Mouse (Mus musculus) brain, embryonic 14.5 days (tissue): ENCODE measurements around the gene Vmn2r14. TPM values are rescaled to one million over a fixed set of nuclear protein-coding genes. Genes with fewer than 3 reads are reported as not detected.
"Not testable (repeated sequence)": the region's sequence is repeated elsewhere in the genome, so short reads cannot be mapped to it uniquely, and the experiment has no call there.

ENCODE experiments used
- DNase-seq: peaks from one replicate; pipeline ENCODE4 v3.0.0-alpha.2; 2011; ENCODE audit warnings: low read depth
- CTCF ChIP-seq: fragments of 200-500 bp; IDR thresholded peaks from 2 replicates; pipeline ENCODE4 v1.5.1; 2012; ENCODE audit warnings: inconsistent platforms, mild to moderate bottlenecking, moderate library complexity, borderline replicate concordance; ENCODE audit not compliant: insufficient read depth, insufficient read length; ENCODE audit errors: extremely low read depth
- POLR2A ChIP-seq: fragments of 200-500 bp; IDR thresholded peaks from 2 replicates; pipeline ENCODE4 v1.6.1; 2012; ENCODE audit warnings: mild to moderate bottlenecking, inconsistent platforms, borderline replicate concordance; ENCODE audit not compliant: poor library complexity, insufficient read depth, insufficient read length, severe bottlenecking; ENCODE audit errors: extremely low read depth
- polyA plus RNA-seq: library from polyadenylated mRNA; depleted of rRNA; stranded (reverse); fragments of >200 nt; gene quantifications from 2 replicates; pipeline ENCODE4 v1.2.3, GENCODE M21; 2012; rRNA removed

Vmn2r14 gene
- polyA plus RNA-seq, result not detected in 2 replicates

GRCm38 (mm10) chr5:109224608-109225007, at the start of gene Vmn2r14:
Gene Vmn2r14 (minus strand): TSS chr5:109224708.
- TF ChIP-seq POLR2A (no peak), CTCF (no peak)

DNA sequence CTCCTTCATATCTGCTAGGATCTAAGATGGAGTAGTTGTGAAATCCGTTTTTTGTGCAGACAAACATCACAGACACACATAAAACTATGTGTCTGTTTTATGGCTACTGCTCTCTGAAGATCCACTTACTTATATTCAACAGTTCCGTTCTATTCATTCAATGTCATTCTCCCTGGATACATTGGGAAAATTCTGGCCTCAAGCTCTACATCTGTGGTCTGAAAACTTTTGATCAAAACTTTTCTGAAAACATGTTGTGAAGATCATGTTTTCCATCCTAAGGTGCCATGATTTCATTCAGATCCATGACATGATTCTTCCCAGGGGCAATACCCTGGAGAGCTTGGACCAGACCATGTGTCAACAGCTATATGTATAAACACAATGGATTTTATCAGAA, 32.4 kb downstream of the Vmn2r14 start, which contains the start of gene Vmn2r13:
Gene Vmn2r13, minus strand, starts transcription at position 101 of the 400 bp plus-strand sequence.
- DNase-seq, result not testable (repeated sequence)

More at GRCm38 (mm10) chr5:109224608-109225007, at the start of gene Vmn2r14:
- no peak for DNase-seq

- not testable (repeated sequence) for DNase-seq
These were observed 57.7 kb downstream of the Vmn2r14 start for GRCm38 (mm10) chr5:109166851-109167250.

Other genes starting within 250 kb of the Vmn2r14 start
- gene Vmn2r10, start 218.2 kb downstream of the Vmn2r14 start, polyA plus RNA-seq, result not detected in 2 replicates
- gene Vmn2r11, start 165.1 kb downstream of the Vmn2r14 start, polyA plus RNA-seq, result not detected in 2 replicates
- not detected in 2 replicates for gene Vmn2r12, start 126.8 kb downstream of the Vmn2r14 start, polyA plus RNA-seq
- not detected in 2 replicates for gene Vmn2r13, start 32.5 kb downstream of the Vmn2r14 start, polyA plus RNA-seq
- gene Vmn2r15, start 72.9 kb upstream of the Vmn2r14 start, polyA plus RNA-seq, result not detected in 2 replicates
- gene Vmn2r16, start 105.5 kb upstream of the Vmn2r14 start, polyA plus RNA-seq, result not detected in 2 replicates
- not detected in 2 replicates for gene Vmn2r17, start 195.0 kb upstream of the Vmn2r14 start, polyA plus RNA-seq